Mouse (Mus musculus) retina, embryonic 14.5 days (tissue): ENCODE data around the gene Zfp536.
"Not testable (repeated sequence)": the region's sequence is repeated elsewhere in the genome, so short reads cannot be mapped to it uniquely, and the experiment has no call there.

ENCODE experiments used
- DNase-seq: peaks from one replicate; pipeline ENCODE4 v3.0.0-alpha.2; 2015; ENCODE audit warnings: low spot score

Zfp536 gene

DNA sequence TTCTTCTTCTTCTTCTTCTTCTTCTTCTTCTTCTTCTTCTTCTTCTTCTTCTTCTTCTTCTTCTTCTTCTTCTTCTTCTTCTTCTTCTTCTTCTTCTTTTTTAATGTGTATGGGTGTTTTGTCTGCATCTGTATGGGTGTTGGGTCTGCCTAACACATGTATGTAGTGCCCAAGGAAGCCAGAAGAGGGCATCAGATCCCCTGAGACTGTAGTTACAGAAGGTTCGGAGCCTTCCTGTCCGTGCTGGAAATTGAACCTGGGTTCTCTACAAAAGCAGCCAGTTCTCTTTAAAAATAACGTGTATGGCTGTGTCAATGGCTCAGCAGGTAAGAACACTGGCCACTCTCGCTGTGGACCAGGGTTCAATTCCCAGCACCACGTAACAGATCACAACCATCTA is 167.0 kb downstream of the Zfp536 start:
- no peak for DNase-seq

DNA sequence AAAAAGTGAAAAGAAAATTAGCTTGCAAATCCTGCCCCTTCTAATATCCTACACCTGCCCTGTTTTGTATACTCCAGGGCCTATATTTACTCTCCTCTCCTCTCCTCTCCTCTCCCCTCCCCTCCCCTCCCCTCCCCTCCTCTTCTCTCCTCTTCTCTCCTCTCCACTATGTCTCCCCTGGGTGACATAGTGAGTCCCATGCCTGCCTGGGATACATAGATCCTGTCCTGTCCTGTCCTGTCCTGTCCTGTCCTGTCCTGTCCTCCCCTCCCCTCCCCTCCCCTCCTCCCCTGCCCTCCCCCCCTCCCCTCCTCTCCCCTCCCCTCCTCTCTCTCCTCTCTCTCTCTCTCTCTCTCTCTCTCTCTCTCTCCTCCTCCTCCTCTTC is 169.9 kb downstream of the Zfp536 start:
- DNase-seq: not testable (repeated sequence)

DNA sequence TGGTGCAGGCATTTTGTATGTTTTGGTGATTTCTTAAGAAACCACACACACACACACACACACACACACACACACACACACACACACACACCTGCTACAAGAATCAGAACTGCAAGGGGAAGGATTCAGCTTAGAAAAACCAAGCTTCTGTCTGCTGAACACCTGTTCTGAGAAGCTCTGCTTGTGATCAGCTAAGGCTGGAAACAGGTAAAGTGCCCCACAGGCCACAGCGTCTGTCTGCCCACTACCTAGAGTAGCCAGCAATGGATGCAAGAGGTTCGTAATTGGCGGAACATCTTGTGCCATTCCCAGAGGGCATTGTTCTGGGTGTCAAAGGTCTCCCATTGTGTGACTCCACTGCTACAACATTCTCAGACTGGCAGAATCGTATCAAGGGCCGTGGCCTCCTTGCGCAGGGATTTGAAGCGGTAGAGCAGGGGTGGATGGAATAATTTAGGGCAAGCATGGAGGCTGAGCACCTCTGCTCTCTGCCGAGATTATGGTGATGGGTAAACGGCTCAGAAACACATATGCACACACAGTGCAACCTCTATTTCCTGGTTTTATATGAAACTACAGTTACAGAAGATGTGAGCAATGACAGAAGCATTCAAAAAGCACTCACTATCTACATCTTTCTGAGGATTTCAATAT is 170.4 kb downstream of the Zfp536 start:
- DNase-seq: peak; percentile 68

DNA sequence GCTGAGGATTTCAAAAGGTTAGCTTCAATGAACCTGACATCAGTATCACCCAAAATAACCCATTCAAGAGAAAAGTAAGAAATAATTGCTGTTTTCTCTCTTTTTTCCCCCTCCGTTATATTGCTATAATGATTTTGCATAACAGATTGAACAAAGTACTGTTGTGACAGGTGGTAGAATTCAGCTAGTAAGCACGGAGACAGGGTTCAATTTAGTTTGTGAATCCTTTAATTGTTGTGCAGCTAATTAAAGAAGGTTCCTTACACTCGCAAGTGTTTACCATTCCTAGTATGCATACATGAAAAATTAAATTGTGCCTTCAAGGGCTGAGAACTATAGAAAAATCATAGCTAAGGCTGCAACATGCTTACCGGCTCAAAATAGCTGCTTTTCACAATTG is 173.1 kb downstream of the Zfp536 start:
- no peak for DNase-seq

DNA sequence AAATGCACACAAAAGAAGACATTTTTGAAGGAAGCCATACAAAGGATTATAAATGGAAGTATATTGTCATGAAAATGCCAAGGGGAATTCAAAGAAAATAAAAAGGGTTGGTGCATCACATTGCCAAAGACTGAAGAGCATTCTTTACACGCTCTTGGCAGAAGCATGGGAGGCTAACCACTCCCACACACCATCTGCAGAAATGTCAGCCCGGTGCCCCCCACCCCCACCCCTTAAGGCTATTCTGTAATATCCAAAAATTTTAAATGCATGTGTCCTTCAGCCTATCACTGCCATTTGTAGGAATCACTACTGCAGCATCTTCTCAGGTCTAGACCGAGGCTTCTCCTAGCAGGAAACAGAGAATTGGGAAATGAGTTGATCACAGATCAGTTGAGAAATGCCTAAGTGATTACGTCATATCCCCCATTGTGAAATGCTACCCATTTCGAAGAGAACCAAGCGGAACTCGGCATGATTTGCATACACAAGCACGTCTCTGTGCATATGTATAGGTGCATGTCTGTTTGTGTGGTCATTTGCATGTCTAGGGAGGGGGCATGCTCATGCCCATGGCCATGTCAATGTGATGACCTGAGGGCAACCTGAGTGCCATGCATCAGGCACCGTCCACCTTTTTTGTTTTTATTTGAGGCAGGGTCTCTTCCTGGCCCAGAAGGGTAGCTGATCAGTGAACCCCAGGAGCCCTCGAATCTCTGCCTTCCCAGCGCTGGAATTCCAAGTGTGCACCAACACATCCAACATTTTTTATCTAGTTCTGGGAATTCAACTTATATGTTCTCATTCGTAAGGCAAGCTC is 179.0 kb downstream of the Zfp536 start:
- DNase-seq: no peak

DNA sequence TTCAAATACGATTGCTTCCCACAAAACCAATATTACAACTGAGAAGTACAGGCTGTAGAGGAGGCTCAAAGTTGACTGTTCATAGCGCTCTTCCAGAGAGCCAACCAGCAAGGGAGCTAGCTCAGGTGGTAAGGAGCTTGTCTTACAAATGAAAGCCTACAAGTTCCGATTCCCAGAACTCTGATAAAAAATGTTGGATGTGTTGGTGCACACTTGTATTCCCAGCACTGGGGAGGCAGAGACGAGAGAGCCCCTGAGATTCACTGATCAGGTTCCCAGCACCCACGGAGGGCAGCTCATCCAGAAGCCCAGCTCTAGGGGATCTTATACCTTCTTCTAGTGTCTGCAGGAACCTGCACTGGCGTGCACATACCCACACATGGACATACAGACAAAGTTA is 179.9 kb downstream of the Zfp536 start:
- DNase-seq: no peak

DNA sequence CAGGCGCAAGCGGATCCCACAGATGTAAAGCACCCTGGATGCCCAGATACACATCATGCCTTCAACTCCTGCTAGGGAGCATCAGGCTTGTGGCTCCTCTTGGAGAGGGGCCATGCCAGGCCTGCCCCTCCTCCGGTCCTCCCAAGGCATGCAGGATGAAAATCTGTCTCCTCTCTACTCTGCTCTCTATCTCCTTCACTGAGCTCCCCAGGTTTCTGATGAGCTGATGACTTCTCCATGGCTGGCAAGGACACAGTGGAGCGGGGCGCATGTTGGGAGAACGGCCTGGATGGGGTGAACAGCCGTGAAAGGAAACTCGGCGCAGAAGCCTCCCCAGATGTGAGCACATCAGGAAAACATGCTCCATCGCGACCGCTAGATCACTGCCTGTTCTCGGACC is 186.7 kb downstream of the Zfp536 start:
- no peak for DNase-seq

DNA sequence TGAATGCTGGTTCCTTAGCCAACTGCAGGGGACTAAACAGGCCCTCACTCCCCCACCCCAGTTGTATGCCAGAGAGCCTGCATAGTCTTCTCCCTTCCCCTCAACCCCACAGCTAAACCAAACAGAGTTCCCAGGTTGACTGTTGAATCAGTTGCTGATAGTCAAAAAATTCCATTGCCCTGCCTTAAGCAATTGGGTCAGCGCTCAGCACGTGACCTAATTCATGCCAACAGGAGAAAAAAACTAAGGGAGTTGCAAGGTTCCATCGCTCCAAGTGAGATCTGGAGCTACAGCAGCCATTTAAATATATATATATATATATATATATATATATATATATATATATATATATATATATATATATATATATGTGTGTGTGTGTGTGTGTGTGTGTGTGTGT is 192.2 kb downstream of the Zfp536 start:
- DNase-seq: peak; percentile 49

DNA sequence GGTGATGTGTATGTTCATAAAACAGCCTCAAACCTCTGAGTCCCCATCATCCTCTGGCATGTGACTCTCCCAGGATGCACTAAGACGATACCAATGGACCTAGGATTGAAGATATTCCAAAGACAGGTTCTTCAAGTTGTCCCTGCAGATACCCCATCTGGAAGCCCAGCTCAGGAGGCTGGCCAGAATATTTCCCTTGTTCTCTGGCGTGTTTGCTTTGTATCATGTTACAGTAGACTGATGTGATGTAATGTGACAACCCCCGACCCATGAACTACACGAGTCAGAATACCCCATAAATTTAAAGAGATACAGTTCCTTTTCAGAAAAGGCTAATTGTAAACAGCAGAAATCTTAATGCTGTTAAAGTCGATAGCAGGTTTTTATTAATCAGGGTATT is 192.9 kb downstream of the Zfp536 start:
- peak; percentile 75 for DNase-seq

DNA sequence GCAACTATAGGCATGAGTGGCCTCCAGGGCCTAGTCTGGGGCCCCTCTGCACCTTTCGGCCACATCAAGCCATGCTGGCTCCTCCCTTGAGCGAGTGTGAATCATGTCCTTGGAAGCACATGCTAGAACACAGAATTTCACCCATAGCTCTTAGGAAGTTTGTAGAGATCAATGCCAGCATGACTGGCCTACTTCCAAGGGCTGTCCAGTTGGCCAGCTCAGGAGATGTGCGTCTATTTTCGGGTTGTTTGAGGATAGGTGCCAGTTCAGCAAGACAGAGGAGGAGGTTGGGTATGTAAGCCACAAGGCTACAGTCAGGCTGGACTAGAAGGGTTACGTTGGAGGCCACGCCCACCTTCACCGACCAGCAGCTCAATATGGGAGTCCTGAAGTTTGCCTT is 201.4 kb downstream of the Zfp536 start:
- DNase-seq: no peak

DNA sequence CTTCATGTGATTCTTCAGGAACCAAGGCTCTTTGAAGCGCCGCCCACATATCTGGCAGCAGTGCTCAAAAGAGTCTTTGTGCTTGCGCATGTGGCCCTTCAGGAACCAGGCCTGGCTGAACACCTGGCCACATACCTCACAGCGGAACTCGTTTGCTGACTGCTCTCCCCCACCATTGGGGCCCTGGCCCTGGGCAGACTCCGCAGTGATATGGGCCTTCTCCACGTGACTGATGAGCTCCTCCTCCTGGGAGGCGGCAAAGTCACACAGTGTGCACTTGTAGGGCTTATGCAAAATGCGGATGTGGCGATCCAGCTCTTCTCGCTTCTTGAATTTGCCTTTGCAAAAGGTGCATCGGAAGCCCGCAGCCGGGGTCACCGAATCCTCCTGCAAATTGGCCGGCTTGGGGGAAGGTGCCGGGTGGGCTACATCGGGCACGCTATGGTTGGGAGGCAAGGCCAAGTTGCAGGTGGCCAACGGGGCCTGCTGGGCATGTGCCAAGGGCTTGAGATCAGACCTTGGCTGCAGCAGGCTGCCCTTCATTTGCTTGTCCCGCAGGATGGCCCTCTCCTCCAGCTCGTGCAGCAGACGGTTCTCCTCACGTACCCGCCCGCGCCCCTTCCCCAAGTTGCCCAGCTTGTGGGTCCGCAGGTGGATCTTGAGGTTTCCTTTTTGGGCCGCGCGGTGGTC is 204.5 kb downstream of the Zfp536 start:
- no peak for DNase-seq

DNA sequence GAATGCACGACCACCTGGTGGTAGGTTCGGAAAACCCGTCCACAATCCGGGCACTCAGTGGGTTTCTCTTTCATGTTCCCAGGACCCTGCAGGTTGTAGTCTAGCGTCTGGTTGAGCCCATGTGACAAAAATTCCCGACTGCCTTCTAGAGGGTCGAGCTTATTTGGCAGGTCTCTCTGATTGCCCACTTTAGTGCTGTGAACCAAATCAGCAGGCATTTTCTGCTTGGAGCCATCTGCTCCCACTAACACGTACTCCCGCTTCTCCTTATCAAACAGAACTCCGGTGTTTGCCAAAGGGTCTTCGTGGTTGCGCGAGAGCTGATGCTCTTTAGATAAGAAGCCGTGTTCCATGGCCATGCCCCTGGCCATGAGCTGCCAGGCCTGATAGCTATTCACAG is 205.4 kb downstream of the Zfp536 start:
- no peak for DNase-seq

DNA sequence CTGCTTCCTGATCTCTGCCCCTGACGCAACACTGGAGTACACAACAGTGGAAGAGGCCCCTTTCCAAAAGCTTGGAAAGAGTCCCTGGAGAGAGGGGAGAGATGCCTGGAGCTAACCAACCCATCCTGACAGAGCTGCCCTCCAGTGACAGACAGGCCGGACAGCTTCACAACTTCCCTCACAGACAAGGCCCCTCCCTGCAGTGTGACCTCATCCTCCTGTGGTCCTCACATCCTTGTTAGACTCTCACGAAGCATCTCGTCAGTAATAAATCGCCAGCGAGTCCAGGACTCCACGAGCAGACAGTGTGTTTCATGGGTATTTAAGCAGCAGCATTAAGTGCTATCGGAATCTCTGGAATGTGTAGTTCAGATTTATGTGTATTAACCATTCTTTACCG is 207.4 kb downstream of the Zfp536 start:
- peak; percentile 56 for DNase-seq

DNA sequence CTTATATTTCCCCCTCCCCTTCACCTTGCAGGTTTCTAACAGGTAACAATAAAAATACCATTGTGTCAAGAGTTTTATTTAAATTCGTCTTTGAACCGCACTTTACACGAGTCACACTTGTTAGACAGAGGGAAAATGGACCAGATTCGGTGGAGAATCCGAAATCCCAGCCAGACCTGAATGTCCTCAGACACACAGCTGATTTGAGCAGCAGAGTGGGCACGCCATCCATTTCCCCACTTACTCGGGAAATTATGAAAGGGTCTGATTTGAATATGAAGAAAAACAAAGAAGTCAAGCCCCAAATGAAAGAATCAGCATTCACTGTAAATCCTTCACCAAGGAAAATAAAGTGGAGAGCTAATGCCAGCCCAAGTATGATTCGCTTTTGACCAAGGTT is 208.1 kb downstream of the Zfp536 start:
- DNase-seq: no peak

DNA sequence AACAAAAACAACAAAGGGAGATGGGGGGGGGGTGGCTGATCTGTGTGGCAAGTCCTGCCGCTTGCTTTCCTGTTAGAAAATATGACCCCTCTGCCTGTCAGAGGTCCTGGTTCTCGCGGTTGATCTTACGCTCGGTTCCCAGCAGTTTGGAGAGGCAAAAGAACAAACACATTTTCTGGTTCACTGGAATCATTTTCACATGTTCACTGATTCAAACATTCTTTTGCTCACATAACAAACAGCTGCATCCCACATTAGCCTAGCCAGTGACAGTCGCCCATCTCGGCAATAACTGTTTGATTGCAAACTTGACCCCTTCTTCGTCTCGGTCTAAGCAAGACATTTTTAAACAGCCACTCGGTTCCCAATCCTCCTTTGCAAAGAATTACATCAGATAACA is 208.8 kb downstream of the Zfp536 start:
- peak; percentile 79 for DNase-seq

DNA sequence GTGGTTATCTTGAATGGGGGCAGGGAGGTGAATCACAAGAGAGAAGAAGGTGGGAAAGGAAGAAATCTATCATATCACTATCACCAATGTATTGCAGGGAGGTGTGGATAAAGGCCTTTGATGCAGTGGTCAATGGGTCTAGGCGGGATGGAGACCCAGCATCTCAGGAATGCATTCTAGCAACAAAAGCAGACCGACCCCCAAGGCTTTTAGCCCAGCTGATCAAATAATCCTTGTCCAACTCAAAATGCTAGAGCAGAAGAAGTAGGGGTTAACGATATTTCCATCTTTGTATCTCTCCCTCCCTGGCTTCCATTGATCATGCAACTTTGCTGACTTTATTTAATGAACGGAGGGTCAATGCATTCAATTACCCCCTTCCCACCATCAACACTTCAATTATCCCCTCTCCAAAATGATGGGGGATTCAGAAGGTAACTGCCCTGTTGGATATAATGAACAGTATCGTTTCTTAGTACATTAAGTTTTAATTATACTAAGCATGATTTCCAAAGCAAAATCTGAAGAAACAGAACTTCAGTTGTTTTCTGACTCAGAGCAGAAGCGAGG is 209.5 kb downstream of the Zfp536 start:
- DNase-seq: peak; percentile 55

DNA sequence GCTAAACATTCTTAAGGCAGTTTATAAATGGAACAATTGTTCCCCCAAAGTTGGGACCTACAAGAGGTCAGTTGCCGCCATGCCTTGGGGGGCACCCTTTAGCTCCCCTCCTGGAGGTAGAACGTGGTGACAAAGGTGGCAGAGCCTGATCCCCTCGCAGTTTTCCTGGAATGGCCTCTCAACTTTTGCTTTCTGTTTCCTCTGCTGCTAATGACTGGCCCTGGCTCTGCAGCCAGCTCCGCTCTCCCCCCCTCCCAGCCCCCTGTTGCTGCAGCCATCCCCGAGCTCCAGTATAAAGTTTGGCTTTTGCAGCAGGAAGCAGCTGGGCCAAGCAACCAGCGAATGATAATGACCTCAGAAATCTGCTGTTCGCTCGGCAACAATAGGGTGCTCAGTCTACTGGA is 210.3 kb downstream of the Zfp536 start:
- DNase-seq: peak; percentile 96

DNA sequence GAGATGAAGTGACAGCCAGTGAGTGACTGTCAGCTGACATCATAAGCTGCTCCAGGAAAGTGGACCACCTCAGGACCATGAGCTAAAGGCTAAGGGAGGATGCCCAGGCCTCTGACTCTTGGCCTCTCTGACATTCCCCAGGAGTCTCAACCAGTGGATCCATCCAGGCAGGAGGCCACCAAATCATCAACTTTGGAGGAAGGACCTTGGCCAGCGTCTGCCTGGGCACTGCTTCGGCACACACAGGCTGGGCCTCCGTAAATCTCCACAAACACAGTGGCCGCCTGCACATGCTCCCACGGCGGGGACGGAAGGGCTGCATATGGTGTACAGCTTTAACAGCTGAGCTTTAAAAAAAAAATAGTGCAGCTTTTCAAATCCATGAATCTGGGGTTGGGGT is 210.9 kb downstream of the Zfp536 start:
- DNase-seq: peak; percentile 34

DNA sequence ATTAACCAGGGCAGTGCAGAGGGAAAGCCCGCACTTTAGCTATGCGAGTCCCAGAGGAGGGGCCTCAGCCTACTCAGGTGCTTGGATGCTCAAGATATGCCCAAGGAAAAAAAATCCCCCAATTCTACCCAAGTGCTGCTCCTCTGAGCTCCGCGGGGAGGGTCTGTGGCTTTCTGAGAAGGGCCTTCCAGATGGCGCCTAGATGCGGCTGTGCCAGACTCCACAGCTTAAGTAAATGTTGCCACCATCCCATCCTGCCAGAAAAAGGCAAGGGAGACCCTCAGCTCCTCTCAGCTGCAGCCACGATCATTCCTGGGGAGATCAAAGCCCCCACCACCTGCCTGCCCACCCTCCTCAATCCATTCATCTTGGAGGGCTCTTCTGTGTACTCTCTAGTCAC is 212.9 kb downstream of the Zfp536 start:
- DNase-seq: no peak

DNA sequence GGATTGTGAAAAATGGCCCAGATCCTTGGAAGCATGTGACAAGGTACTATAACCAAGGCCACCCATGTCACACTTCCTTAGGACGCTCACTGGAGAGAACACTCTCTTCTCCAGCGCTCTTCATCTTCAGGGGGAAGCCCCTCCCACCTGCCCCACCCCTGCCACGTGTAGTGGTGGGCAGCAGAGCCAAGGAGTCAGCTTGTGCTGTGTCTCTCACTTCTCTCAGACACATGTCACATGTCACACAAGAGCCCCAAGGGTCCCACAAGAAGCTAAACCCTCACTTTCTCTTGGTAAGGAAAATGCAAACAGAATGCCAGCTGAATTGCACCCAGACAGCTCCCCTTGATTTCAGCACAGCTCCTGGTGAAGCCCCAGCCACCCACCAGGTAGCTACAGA is 213.6 kb downstream of the Zfp536 start:
- DNase-seq: no peak

DNA sequence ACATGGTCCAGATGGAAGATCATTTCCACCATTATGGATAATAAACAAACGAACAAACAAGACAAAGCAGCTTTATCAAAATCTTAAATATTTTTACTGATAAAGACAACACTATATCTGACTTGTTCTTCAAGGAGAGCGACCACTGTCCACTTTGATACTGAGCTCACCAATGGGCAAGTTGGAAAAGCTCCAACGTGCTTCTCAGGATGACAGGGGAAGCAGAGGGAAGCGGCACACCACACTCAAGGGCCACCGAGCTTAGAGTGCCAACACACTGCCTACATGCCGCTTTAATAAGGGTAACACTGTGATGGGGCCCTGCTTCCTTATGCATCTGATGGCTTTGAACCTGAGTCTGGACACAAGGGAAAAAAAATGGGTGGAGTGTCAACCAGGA is 214.1 kb downstream of the Zfp536 start:
- DNase-seq: no peak

DNA sequence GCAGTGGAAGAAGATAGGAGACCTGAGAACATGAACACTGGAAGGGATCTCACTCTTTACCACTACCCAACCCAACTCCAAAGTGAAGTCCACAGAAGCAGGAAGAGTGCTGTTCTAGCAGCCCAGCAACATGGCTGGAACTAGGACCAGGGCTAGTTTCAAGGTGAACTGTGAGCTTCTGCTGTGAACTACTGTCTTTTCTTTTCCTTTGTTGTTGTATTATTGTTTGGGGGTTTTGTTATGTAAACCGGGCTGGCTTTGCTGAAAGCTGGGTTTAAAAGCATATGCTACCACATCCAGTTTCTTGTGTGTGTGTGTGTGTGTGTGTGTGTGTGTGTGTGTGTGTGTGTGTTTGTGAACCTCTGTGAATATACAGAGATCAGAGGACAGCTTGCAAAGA is 216.6 kb downstream of the Zfp536 start:
- no peak for DNase-seq

DNA sequence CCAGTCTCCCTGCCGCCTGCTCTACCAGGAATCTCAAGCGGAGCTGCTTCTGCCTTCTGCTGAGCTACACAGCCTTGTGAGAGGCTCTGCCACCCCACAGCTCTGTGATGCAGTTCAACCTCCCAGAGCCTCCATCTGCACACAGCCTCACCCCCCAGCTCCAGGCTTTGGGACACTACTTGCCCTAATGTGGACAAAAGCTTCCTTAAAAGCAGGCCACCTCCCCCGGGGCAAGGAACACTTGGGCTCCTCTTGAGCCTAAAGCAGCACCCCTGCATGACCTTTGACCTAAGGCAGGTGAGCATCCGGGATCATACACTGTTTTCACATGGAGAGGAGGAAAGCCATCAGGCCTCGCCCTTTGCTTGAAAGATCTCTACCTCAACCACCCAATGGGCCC is 219.0 kb downstream of the Zfp536 start:
- DNase-seq: no peak
